Mouse (Mus musculus) CD8-positive naive resting alpha-beta T cell, adult 57 days (primary cell): ENCODE results near the gene Man2a1. TPM values are rescaled to one million over a fixed set of nuclear protein-coding genes. Genes with fewer than 3 reads are reported as not detected.

Experiments
- total RNA-seq: library from RNA; stranded (reverse); gene quantifications from one replicate; pipeline ENCODE4 v1.2.4, GENCODE M21; 2023

The Man2a1 gene
- 35.6 TPM for total RNA-seq

DNA sequence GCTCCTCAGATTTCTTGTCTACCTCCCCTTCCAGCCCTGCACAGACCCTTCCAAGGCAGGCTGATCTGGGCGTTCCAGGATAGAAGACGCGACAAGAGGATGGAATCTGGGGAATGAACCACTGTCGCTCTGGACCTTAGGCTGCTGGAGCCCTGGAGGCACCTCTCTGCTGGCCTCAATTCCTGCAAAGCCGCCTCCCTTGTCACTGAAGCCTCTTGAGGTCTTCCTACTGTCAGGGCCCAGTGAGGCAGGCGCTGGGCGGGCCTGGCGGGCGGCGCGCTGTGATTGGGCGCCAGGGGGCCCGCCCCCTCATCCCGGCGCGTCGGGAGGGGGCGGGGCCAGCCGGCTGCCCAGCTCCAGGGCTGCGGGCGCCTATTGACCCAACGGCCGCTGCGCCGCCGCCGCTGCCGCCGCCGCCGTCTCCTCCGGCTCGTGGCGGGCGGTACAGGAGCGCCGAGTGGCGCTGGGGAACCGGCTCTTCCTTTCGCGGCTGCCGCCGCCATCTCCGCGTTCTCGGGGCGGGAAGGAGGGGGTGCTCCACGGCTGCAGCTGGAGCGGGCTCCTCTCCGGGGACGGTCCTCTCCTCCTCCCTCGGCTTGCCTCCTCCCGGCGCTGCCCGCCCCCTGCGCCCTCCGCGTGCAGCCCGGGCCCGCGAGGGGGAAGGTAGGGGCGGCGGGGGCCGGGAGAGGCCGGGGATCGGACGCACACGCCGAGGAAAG, at the start of gene Man2a1:
Gene Man2a1, plus strand, starts transcription at position 365 of the 719 bp plus-strand sequence.

Other genes with a start within 250 kb of the Man2a1 start
- not detected for gene 4930583I09Rik, start 235.3 kb downstream of the Man2a1 start, total RNA-seq